Mouse (Mus musculus): ENCODE results near the gene Rbm20. TPM values are rescaled to one million over a fixed set of nuclear protein-coding genes. Genes with fewer than 3 reads are reported as not detected.

Rbm20 gene
- total and polyA plus RNA-seq, 3 experiments: 0.05 to 0.56 (median 0.08) TPM

DNA sequence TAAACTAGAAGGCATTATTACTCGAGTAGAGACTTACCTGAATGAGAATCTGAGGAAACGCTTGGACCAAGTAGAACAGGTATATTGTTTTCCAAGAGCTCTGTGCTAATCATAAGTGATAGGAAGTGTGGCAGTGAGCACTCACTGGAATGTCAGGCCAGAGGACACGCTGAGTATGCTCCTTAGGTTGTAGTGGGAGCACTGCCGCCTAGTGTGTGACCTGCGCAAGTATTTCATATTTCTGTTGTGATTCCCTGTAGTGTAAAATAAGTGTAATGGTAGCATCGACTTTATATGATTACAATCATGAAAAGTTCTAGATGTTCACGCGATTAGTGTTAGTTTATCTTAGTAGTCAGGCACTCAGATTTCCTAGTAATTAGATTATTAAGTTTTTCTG, 38.4 kb upstream of the Rbm20 start:
- Histone ChIP-seq H3K4me3 (replicated peaks in 1 of 3; ENCODE audit: low read depth in 2 of 3, low read length in 2 of 3, poor library complexity in 1 of 3) (no peak overlapping the region), H3K36me3 (replicated peaks in 1 of 2; ENCODE audit: control insufficient read depth in 1 of 2, insufficient read depth in 1 of 2, low read length in 1 of 2) (peaks cover 60 to 87% of the 10 kb centered on the region in 2 experiments), H3K27me3 (replicated peaks) (no peaks in the 10 kb centered on the region), H3K4me1 (ENCODE audit: control insufficient read depth in 1 of 2, insufficient read depth in 2 of 2) (no peaks in the 10 kb centered on the region), H3K27ac (ENCODE audit: insufficient read depth, low read depth) (no peak overlapping the region), H3K4me2 (ENCODE audit: insufficient read depth, low read depth, poor library complexity, severe bottlenecking) (no peak overlapping the region), H3K9ac (ENCODE audit: insufficient read depth, low read depth) (no peak overlapping the region), H3K79me2 (replicated peaks; ENCODE audit: control insufficient read depth, extremely low read depth, insufficient read depth, poor library complexity, severe bottlenecking) (no peaks in the 10 kb centered on the region), H3K9me3 (replicated peaks; ENCODE audit: low read length) (no peaks in the 10 kb centered on the region)
- DNase-seq (ENCODE audit: extremely low read depth): no peak
- dilution Hi-C loops (cut with MboI; ENCODE audit: extremely low pct_ligation_motif_present, extremely low pct_unique_long_range_greater_than_20kb, low sequenced_read_pairs) (no loop called here), in situ Hi-C loops (cut with MboI; ENCODE audit: low pct_ligation_motif_present, low pct_unique_long_range_greater_than_20kb, low sequenced_read_pairs) (no loop called here)
- TF ChIP-seq GABPA (IDR thresholded peaks at IDR 0.05; ENCODE audit: insufficient replicate concordance, low read depth, low read length) (no peak), RCOR1 (conservative IDR thresholded peaks at IDR 0.05; ENCODE audit: low read depth, low read length) (no peak), MAFK (IDR thresholded peaks at IDR 0.05; ENCODE audit: insufficient replicate concordance, low read length) (no peak), CTCF (conservative IDR thresholded peaks at IDR 0.05 in 1 of 2, IDR thresholded peaks at IDR 0.05 in 1 of 2; ENCODE audit: low read depth in 2 of 2, low read length in 2 of 2) (peak in 1 of 2 experiments; percentile 34; a peak in 2 of 4 replicates), BHLHE40 (IDR thresholded peaks at IDR 0.05; ENCODE audit: low read depth, low read length) (no peak), USF2 (conservative IDR thresholded peaks at IDR 0.05; ENCODE audit: low read depth, low read length) (no peak), ETS1 (conservative IDR thresholded peaks at IDR 0.05; ENCODE audit: low read depth, low read length) (no peak), SMC3 (IDR thresholded peaks at IDR 0.05; ENCODE audit: low read depth, low read length) (peak; percentile 13; the same call in 1 of the 2 replicates), MXI1 (IDR thresholded peaks at IDR 0.05; ENCODE audit: low read depth, low read length) (no peak), HCFC1 (IDR thresholded peaks at IDR 0.05; ENCODE audit: low read depth, low read length) (no peak), POLR2AphosphoS2 (IDR thresholded peaks at IDR 0.05; ENCODE audit: low read depth, low read length) (no peak), NELFE (IDR thresholded peaks at IDR 0.05; ENCODE audit: low read depth, low read length) (no peak), KAT2A (IDR thresholded peaks at IDR 0.05; ENCODE audit: insufficient replicate concordance, low read length) (no peak), PAX5 (IDR thresholded peaks at IDR 0.05; ENCODE audit: low read length) (no peak), ZNF384 (IDR thresholded peaks at IDR 0.05; ENCODE audit: low read depth, low read length) (no peak), CHD1 (IDR thresholded peaks at IDR 0.05; ENCODE audit: low read depth, low read length) (no peak), POLR2A (IDR thresholded peaks at IDR 0.05; ENCODE audit: low read depth, low read length) (no peak), MYC (IDR thresholded peaks at IDR 0.05; ENCODE audit: low read depth, low read length) (no peak)

DNA sequence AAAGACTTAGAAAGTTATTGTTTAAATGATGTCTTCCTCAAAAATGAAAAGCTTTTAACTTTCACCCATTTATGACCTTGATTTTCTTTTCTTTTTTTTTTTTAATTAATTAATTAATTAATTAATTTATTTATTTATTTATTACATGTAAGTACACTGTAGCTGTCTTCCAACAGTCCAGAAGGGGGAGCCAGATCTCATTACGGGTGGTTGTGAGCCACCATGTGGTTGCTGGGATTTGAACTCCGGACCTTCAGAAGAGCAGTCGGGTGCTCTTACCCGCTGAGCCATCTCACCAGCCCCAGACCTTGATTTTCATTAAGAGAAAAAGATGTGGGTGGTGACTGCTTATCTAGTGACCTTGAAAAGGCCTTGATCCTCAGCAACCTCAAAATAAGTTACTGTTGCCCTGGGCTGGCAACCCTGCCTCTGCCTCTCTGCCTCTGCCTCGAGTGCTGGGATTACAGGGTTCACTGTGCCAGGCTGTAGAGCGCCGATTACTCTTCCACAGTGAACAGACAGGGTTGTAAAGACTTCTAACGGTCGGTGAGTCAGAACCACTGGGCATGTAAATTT, 33.0 kb upstream of the Rbm20 start:
- Histone ChIP-seq H3K4me2 (ENCODE audit: insufficient read depth, low read depth, poor library complexity, severe bottlenecking) (no peak overlapping the region), H3K9ac (ENCODE audit: insufficient read depth, low read depth) (no peak overlapping the region), H3K27ac (ENCODE audit: insufficient read depth, low read depth) (no peak overlapping the region), H3K4me3 (replicated peaks in 1 of 3; ENCODE audit: low read depth in 2 of 3, low read length in 2 of 3, poor library complexity in 1 of 3) (no peak overlapping the region), H3K36me3 (replicated peaks in 1 of 2; ENCODE audit: control insufficient read depth in 1 of 2, insufficient read depth in 1 of 2, low read length in 1 of 2) (peaks cover 55 to 79% of the 10 kb centered on the region in 2 experiments), H3K4me1 (ENCODE audit: control insufficient read depth in 1 of 2, insufficient read depth in 2 of 2) (peaks cover 0 to 3% of the 10 kb centered on the region in 2 experiments; a peak in 1 of 4 replicates), H3K9me3 (replicated peaks; ENCODE audit: low read length) (no peaks in the 10 kb centered on the region), H3K79me2 (replicated peaks; ENCODE audit: control insufficient read depth, extremely low read depth, insufficient read depth, poor library complexity, severe bottlenecking) (no peaks in the 10 kb centered on the region), H3K27me3 (replicated peaks) (no peaks in the 10 kb centered on the region)
- peak; percentile 18 for DNase-seq (ENCODE audit: extremely low read depth)
- peak in 1 of 2 experiments; percentile 28; a peak in 2 of 4 replicates for TF ChIP-seq CTCF (conservative IDR thresholded peaks at IDR 0.05 in 1 of 2, IDR thresholded peaks at IDR 0.05 in 1 of 2; ENCODE audit: low read depth in 2 of 2, low read length in 2 of 2)
- TF ChIP-seq POLR2A (IDR thresholded peaks at IDR 0.05; ENCODE audit: low read depth, low read length): no peak
- dilution Hi-C loops (cut with MboI; ENCODE audit: extremely low pct_ligation_motif_present, extremely low pct_unique_long_range_greater_than_20kb, low sequenced_read_pairs): no loop called here
- in situ Hi-C loops (cut with MboI; ENCODE audit: low pct_ligation_motif_present, low pct_unique_long_range_greater_than_20kb, low sequenced_read_pairs): no loop called here

Measured in CH12.LX (cell line).